Mouse (Mus musculus) cerebellum, postnatal 14 days (tissue): ENCODE results near the gene Olfr27.

Source experiments
- DNase-seq, 2 experiments: peaks; one replicate each; pipeline ENCODE4 v3.0.0; 2021; ENCODE audit warnings: mixed read lengths in 2 of 2

Olfr27 gene

DNA sequence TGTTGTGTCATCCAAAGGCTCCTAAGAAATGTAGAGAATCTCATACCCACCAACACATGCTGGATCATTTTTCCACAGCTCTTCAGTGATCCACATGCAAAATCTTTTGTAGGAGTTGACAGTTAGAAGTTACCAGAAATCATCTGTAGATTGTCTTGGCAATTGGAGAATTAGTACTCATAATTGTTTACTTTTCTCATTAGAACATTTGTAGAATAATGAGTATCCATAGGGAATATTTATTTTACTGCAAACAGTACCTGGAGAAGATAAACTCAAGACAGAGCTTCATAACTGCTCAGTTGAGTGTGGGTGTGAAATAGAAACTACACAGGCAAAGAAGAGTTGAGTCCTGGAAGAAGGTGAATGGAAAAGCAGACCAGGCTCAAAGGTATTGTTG, at the start of gene Olfr27:
Gene Olfr27 (plus strand): TSS at position 301 of the 400 bp plus-strand sequence.
- no peak for DNase-seq

DNA sequence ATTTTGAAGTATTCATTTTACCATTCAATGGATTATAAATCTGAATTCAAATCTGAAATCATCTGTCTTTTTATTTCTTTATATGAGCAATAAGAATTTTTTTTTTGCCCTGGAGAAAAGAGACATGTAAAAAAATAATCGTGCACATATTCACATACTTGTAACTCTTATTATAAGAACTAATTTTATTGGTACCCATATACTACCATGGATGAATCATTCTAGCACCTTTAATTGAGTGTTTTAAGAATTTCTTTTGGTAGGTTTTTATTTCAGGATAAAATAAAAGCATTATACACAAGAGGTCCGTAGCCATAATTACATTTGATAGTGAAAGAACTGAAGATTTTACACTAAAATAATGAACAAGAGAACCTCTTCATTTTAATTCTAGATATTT, 49.1 kb upstream of the Olfr27 start, which contains the start of gene Olfr938:
Gene Olfr938 (minus strand): TSS at position 101 of the 400 bp plus-strand sequence.
- no peak for DNase-seq

DNA sequence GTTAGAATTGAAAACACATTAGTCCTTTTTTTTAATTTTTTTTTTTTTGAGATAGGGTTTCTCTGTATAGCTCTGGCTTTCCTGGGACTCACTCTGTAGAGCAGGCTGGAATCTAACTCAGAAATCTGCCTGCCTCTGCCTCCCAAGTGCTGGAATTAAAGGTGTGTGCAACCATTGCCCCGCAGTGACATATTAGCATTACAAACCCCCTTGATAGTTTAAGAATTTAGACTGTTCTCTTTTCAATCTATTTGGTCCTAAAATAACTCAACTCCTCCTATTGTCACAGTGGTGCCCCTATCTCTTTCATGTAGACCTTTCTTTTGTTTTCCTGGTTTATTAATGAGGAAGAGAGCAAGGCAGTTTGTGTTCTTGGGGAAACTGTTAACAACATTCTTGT, 605 bp upstream of the Olfr27 start:
- DNase-seq = no peak

GRCm38 (mm10) chr9:39152401-39152800, 24.5 kb downstream of the Olfr27 start:
- DNase-seq = no peak

DNA sequence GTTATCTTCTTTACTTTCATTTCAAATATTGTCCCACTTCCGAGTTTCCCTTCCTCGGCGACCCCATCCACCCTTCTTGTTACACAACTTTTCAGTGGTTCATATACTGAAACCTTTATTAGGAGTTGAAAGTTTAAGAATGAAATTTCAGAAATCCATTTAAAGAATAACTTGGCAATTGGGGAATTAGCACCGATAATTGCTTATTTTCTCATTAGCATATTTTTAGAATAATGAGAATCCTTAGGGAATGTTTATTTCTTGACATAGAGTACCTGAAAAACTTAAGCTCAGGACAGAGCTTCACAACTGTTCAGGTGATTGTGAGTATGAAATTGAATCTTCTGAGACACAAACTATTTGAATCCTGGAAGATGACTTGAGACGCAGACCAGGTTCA, 38.1 kb downstream of the Olfr27 start, which contains the start of gene Olfr943:
Gene Olfr943 (plus strand): TSS at position 301 of the 400 bp plus-strand sequence.
- no peak for DNase-seq
